Mouse (Mus musculus): ENCODE data around the gene Lrit2. TPM values are rescaled to one million over a fixed set of nuclear protein-coding genes. Genes with fewer than 3 reads are reported as not detected.

Gene Lrit2
- total and polyA plus RNA-seq, 3 experiments: not detected

- no peaks in the 10 kb centered on the region for H3K4me1 ChIP-seq (ENCODE audit: control insufficient read depth in 1 of 2, insufficient read depth in 2 of 2, low read length in 2 of 2)
- H3K27me3 ChIP-seq (ENCODE audit: control insufficient read depth in 1 of 2, insufficient read depth in 2 of 2, low read length in 2 of 2): no peaks in the 10 kb centered on the region; a peak in 1 of 4 replicates
- no peak overlapping the region for H3K9ac ChIP-seq (ENCODE audit: control insufficient read depth, low read depth, low read length, poor library complexity, severe bottlenecking)
- H3K9me3 ChIP-seq (replicated peaks; ENCODE audit: insufficient read depth, low read length): no peaks in the 10 kb centered on the region
- H3K4me3 ChIP-seq (ENCODE audit: control insufficient read depth in 1 of 2, insufficient read depth in 1 of 2, low read depth in 2 of 2, low read length in 2 of 2): no peak overlapping the region
- no peak for DNase-seq (ENCODE audit: low read depth, low spot score)
- no peaks in the 10 kb centered on the region for H3K79me2 ChIP-seq (ENCODE audit: control insufficient read depth, insufficient read depth, low read length, poor library complexity)
- TF ChIP-seq ZC3H11A (IDR thresholded peaks at IDR 0.05; ENCODE audit: low read depth, low read length): no peak
- TF ChIP-seq MYB (IDR thresholded peaks at IDR 0.05; ENCODE audit: low read depth, low read length): no peak
- no peak for TF ChIP-seq POLR2AphosphoS5 (IDR thresholded peaks at IDR 0.05; ENCODE audit: borderline replicate concordance, low read depth, low read length)
- TF ChIP-seq RCOR1 (IDR thresholded peaks at IDR 0.05; ENCODE audit: low read depth, low read length): no peak
- no peak for TF ChIP-seq HCFC1 (IDR thresholded peaks at IDR 0.05; ENCODE audit: low read depth, low read length)
- TF ChIP-seq TBP (IDR thresholded peaks at IDR 0.05; ENCODE audit: low read depth, low read length): no peak
- TF ChIP-seq ZNF384 (IDR thresholded peaks at IDR 0.05; ENCODE audit: low read depth, low read length): no peak
- TF ChIP-seq MXI1 (IDR thresholded peaks at IDR 0.05; ENCODE audit: low read depth, low read length): no peak
- TF ChIP-seq USF2 (IDR thresholded peaks at IDR 0.05; ENCODE audit: borderline replicate concordance in 1 of 2, insufficient read depth in 1 of 2, low read depth in 1 of 2, low read length in 2 of 2): no peak
- TF ChIP-seq CHD2 (IDR thresholded peaks at IDR 0.05; ENCODE audit: low read length): no peak
- H3K27ac ChIP-seq (ENCODE audit: control insufficient read depth, low read depth, low read length): no peak overlapping the region
- no peaks in the 10 kb centered on the region for H3K36me3 ChIP-seq (ENCODE audit: control insufficient read depth in 1 of 2, insufficient read depth in 2 of 2, low read length in 2 of 2)
Measured at GRCm38 (mm10) chr14:37064849-37065248, 2.9 kb upstream of the Lrit2 start.

- Histone ChIP-seq H3K36me3 (ENCODE audit: control insufficient read depth in 1 of 2, insufficient read depth in 2 of 2, low read length in 2 of 2) (no peaks in the 10 kb centered on the region), H3K9me3 (replicated peaks; ENCODE audit: insufficient read depth, low read length) (no peaks in the 10 kb centered on the region), H3K9ac (ENCODE audit: control insufficient read depth, low read depth, low read length, poor library complexity, severe bottlenecking) (no peak overlapping the region), H3K27ac (ENCODE audit: control insufficient read depth, low read depth, low read length) (no peak overlapping the region), H3K27me3 (ENCODE audit: control insufficient read depth in 1 of 2, insufficient read depth in 2 of 2, low read length in 2 of 2) (no peaks in the 10 kb centered on the region; a peak in 1 of 4 replicates), H3K4me1 (ENCODE audit: control insufficient read depth in 1 of 2, insufficient read depth in 2 of 2, low read length in 2 of 2) (no peaks in the 10 kb centered on the region), H3K4me3 (ENCODE audit: control insufficient read depth in 1 of 2, insufficient read depth in 1 of 2, low read depth in 2 of 2, low read length in 2 of 2) (no peak overlapping the region), H3K79me2 (ENCODE audit: control insufficient read depth, insufficient read depth, low read length, poor library complexity) (no peaks in the 10 kb centered on the region)
- TF ChIP-seq POLR2AphosphoS5 (IDR thresholded peaks at IDR 0.05; ENCODE audit: borderline replicate concordance, low read depth, low read length) (no peak), TCF12 (IDR thresholded peaks at IDR 0.05; ENCODE audit: low read depth, low read length) (no peak), NELFE (IDR thresholded peaks at IDR 0.05; ENCODE audit: low read depth, low read length) (no peak), MEF2A (IDR thresholded peaks at IDR 0.05; ENCODE audit: extremely low read depth, insufficient replicate concordance, low read depth, low read length, poor library complexity, severe bottlenecking) (no peak), CHD1 (IDR thresholded peaks at IDR 0.05; ENCODE audit: low read depth, low read length) (no peak), KAT2A (conservative IDR thresholded peaks at IDR 0.05; ENCODE audit: low read depth, low read length) (no peak), CHD2 (IDR thresholded peaks at IDR 0.05; ENCODE audit: low read length) (no peak)
- no peak for DNase-seq (ENCODE audit: low read depth, low spot score)
Measured at GRCm38 (mm10) chr14:37066636-37067035, 1.1 kb upstream of the Lrit2 start.

Measured in MEL (cell line).